Mouse (Mus musculus) megakaryocyte, embryonic 14.5 days (primary cell): ENCODE results near the gene Pyroxd1. TPM values are rescaled to one million over a fixed set of nuclear protein-coding genes. Genes with fewer than 3 reads are reported as not detected.

Experiments used
- H3K27me3 ChIP-seq: replicated peaks from 2 replicates; pipeline ENCODE3; 2012; ENCODE audit warnings: inconsistent platforms
- H3K36me3 ChIP-seq: replicated peaks from 2 replicates; pipeline ENCODE3; 2012; ENCODE audit warnings: low read length, inconsistent platforms, mixed read lengths
- H3K4me1 ChIP-seq: 2 replicates; pipeline ENCODE4 v1.6.1; 2012; ENCODE audit warnings: inconsistent platforms
- H3K4me3 ChIP-seq: replicated peaks from 2 replicates; pipeline ENCODE3; 2012; ENCODE audit warnings: moderate library complexity, mild to moderate bottlenecking, inconsistent platforms
- H3K9me3 ChIP-seq: 2 replicates; pipeline ENCODE4 v1.6.1; 2012; ENCODE audit warnings: inconsistent platforms
- FLI1 ChIP-seq: IDR thresholded peaks from 2 replicates; pipeline ENCODE4 v1.6.1; 2012; ENCODE audit warnings: low read length, inconsistent platforms, mixed read lengths
- GATA1 ChIP-seq: IDR thresholded peaks from 3 replicates; pipeline ENCODE4 v1.6.1; 2012; ENCODE audit warnings: mixed read lengths, low read length, inconsistent platforms, borderline replicate concordance
- polyA plus RNA-seq: library from polyadenylated mRNA; stranded (reverse); fragments of >175 nt; gene quantifications from 2 replicates; pipeline ENCODE4 v1.2.3, GENCODE M21; 2012; ENCODE audit warnings: low replicate concordance; ENCODE audit not compliant: insufficient read depth

Pyroxd1 gene
- polyA plus RNA-seq, 1 experiment = 0.97 TPM

- H3K4me3 ChIP-seq = no peak overlapping the region
- no peaks in the 10 kb centered on the region for H3K27me3 ChIP-seq
- H3K4me1 ChIP-seq = no peaks in the 10 kb centered on the region
- no peaks in the 10 kb centered on the region for H3K9me3 ChIP-seq
- TF ChIP-seq FLI1 (no peak), GATA1 (no peak)
- H3K36me3 ChIP-seq = peaks cover 95% of the 10 kb centered on the region
Measured at GRCm38 (mm10) chr6:142367565-142367964, 22.1 kb downstream of the Pyroxd1 start.

DNA sequence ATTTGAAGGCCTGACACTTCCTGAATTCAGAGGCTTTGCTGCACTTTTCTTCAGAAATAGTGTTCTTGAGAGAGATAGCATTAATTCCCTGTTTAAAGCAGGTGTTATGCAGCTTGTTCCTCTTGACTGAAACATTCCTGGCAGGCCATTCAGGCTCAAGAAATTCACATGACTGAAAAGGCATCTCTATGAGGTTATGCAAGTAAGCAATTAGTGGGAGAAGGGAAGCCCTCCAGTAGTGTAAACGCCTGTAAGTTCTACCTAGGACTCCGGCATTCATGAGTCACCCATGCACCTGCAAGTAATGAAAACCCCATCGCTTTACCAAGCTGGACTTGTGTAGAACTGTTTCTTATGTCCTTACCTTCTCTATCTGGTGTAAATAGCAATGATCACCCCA is 24.1 kb downstream of the Pyroxd1 start:
- H3K4me1 ChIP-seq = no peaks in the 10 kb centered on the region
- H3K27me3 ChIP-seq = no peaks in the 10 kb centered on the region
- TF ChIP-seq GATA1 = no peak
- no peak for TF ChIP-seq FLI1
- no peak overlapping the region for H3K4me3 ChIP-seq
- H3K9me3 ChIP-seq = no peaks in the 10 kb centered on the region
- H3K36me3 ChIP-seq = peaks cover 98% of the 10 kb centered on the region

DNA sequence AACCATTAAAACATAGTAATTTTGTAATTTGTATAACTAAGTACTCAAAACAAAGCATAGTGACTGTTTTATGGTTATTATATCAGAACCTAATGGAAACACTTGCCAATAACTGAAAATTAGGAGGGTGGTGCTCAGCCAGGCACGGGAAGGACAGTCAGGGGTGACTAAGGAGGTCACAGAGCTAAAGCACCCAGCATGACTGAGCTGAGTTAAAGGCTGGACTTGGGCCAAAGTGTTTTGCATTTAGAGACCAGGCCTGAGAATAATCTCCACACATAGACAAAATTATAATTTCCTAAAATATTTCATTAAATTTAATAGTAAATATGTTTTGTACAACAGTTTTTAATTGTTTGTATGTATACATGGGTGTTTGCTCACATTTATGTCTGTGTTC is 31.6 kb downstream of the Pyroxd1 start:
- H3K4me1 ChIP-seq = peaks cover 26% of the 10 kb centered on the region
- H3K9me3 ChIP-seq = no peaks in the 10 kb centered on the region
- peaks cover 87% of the 10 kb centered on the region for H3K36me3 ChIP-seq
- no peaks in the 10 kb centered on the region for H3K27me3 ChIP-seq
- no peak overlapping the region for H3K4me3 ChIP-seq
- TF ChIP-seq GATA1 = no peak
- no peak for TF ChIP-seq FLI1

GRCm38 (mm10) chr6:142378576-142379330 is 33.3 kb downstream of the Pyroxd1 start:
- TF ChIP-seq GATA1 (no peak), FLI1 (no peak)
- Histone ChIP-seq H3K4me3 (no peak overlapping the region), H3K9me3 (no peaks in the 10 kb centered on the region), H3K4me1 (peaks cover 29% of the 10 kb centered on the region), H3K27me3 (no peaks in the 10 kb centered on the region), H3K36me3 (peaks cover 79% of the 10 kb centered on the region)

DNA sequence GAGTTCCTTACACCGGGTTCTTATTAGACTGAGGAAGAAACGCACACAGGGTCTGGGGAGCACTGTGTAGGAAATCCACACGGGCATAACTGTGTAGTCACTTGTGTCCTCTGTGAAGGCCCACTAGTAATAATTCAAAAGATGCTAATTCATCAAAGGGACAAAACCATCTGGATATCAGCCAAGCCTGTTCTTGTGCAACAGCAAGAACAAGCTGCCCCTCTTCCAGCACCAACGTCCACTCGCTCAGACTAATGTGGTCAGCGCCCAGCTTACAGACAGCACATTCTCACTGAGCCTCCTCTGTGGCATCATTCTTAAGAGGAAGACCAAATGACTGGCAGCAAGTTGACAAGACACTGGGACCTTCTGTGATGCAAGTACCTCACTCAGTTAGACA is 34.5 kb downstream of the Pyroxd1 start:
- TF ChIP-seq FLI1 = no peak
- TF ChIP-seq GATA1 = no peak
- H3K36me3 ChIP-seq = peaks cover 72% of the 10 kb centered on the region
- H3K9me3 ChIP-seq = no peaks in the 10 kb centered on the region
- H3K27me3 ChIP-seq = no peaks in the 10 kb centered on the region
- H3K4me3 ChIP-seq = peak overlapping the region; percentile 10
- peaks cover 36% of the 10 kb centered on the region for H3K4me1 ChIP-seq

DNA sequence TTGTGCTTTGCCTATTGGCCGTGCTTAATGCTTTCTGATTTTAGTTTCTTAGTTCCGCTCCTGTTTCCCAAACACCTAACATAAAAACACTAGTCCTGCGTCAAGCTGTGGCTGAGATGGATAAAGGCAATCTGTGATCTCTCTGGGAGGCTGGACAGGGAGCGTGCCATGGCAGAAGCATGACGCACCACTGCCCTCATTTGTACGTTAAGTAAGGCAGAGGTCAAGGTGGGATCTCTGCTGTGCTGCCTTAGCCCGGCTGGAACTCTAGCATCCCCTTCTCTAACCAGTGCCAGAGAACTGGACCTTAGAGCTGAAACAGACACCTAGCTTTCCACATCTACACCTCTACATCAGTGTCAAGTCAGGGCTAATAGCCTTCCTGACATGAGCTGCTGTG is 36.2 kb downstream of the Pyroxd1 start:
- no peak for TF ChIP-seq FLI1
- no peak for TF ChIP-seq GATA1
- Histone ChIP-seq H3K4me1 (peaks cover 36% of the 10 kb centered on the region), H3K36me3 (peaks cover 56% of the 10 kb centered on the region), H3K27me3 (no peaks in the 10 kb centered on the region), H3K9me3 (no peaks in the 10 kb centered on the region), H3K4me3 (peak overlapping the region; percentile 60)

- Histone ChIP-seq H3K27me3 (no peaks in the 10 kb centered on the region), H3K4me3 (no peak overlapping the region), H3K4me1 (peaks cover 46% of the 10 kb centered on the region), H3K9me3 (no peaks in the 10 kb centered on the region), H3K36me3 (peaks cover 30% of the 10 kb centered on the region)
- TF ChIP-seq FLI1 (no peak), GATA1 (no peak)
Measured at GRCm38 (mm10) chr6:142384521-142384920, 39.1 kb downstream of the Pyroxd1 start.

DNA sequence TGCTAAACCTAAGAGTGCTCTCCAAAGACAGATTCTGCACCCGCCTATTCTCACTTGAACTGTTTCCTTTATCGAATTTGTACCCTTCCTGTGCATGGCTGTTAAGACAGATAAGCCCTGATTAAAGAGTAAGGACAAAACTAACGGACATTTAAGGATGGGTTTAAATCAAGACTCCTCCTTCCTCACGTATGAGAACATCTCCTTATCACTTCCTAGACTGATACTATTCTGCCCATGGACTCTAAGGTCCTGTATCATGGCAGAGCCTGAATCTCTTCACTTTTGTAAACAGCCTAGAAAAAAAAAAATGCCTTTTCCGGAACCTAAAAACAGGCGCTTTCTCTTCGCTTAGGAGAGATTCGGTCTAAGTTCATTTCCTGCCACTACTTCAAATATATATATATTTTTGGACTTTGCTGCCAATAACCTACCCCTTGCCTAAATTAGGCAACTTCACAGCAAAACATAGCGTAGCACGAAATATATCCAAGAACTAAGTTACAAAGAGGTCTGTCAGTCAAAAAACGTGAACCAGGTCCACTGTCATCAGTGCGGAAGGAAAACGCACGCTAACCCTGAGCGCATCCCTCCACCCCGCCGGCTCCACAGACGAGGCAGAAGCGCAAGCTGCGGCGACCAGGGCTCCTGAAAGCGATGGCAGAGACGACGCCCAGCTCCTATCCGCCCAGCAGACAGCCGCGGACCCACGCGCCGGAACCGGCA is 41.0 kb downstream of the Pyroxd1 start:
- Histone ChIP-seq H3K4me3 (peak overlapping the region; percentile 99), H3K4me1 (peaks cover 40% of the 10 kb centered on the region), H3K9me3 (no peaks in the 10 kb centered on the region), H3K27me3 (no peaks in the 10 kb centered on the region), H3K36me3 (peaks cover 31% of the 10 kb centered on the region)
- TF ChIP-seq FLI1 (no peak), GATA1 (no peak)

- Histone ChIP-seq H3K4me3 (peak within 1 kb of the TSS; percentile 99), H3K4me1 (peaks cover 40% of the 10 kb centered on the region), H3K27me3 (no peaks in the 10 kb centered on the region), H3K9me3 (no peaks in the 10 kb centered on the region), H3K36me3 (peaks cover 30% of the 10 kb centered on the region)
- TF ChIP-seq FLI1 (peak; percentile 71; the same call in 1 of the 2 replicates), GATA1 (no peak)
Measured at GRCm38 (mm10) chr6:142387011-142387754, 41.7 kb downstream of the Pyroxd1 start, which contains the start of the genes Recql and Golt1b. Recql (minus strand) TSS chr6:142387087. Golt1b (plus strand) TSS chr6:142387221.
